Mouse (Mus musculus) heart, embryonic 15.5 days (tissue): ENCODE results near the gene Tifab. TPM values are rescaled to one million over a fixed set of nuclear protein-coding genes. Genes with fewer than 3 reads are reported as not detected.

Source experiments
- ATAC-seq: fragments of 200-750 bp; cut with Nextera tagmentation; replicated peaks from 2 replicates; pipeline ENCODE4 v1.8.0; 2017; ENCODE audit warnings: low read depth, moderate TSS enrichment; ENCODE audit not compliant: insufficient number of reproducible peaks, insufficient read depth, low FRiP score
- H3K27ac ChIP-seq: fragments of 300-500 bp; sonication (generic); 2 replicates; pipeline ENCODE4 v1.5.1; 2015; ENCODE audit warnings: mild to moderate bottlenecking, inconsistent platforms
- H3K27me3 ChIP-seq: fragments of 300-500 bp; sonication (generic); 2 replicates; pipeline ENCODE4 v1.6.1; 2015; ENCODE audit warnings: inconsistent platforms
- H3K36me3 ChIP-seq: fragments of 300-500 bp; sonication (generic); 2 replicates; pipeline ENCODE4 v1.6.1; 2015; ENCODE audit warnings: mild to moderate bottlenecking, inconsistent platforms
- H3K4me1 ChIP-seq: fragments of 300-500 bp; sonication (generic); replicated peaks from 2 replicates; pipeline ENCODE4 v1.6.1; 2015; ENCODE audit warnings: inconsistent platforms
- H3K4me2 ChIP-seq: fragments of 300-500 bp; sonication (generic); 2 replicates; pipeline ENCODE4 v1.6.1; 2015; ENCODE audit warnings: inconsistent platforms, mild to moderate bottlenecking, moderate library complexity
- H3K4me3 ChIP-seq: fragments of 300-500 bp; sonication (generic); 2 replicates; pipeline ENCODE4 v1.5.1; 2015; ENCODE audit warnings: mild to moderate bottlenecking, inconsistent platforms
- H3K9ac ChIP-seq: fragments of 300-500 bp; sonication (generic); 2 replicates; pipeline ENCODE4 v1.6.1; 2015; ENCODE audit warnings: mild to moderate bottlenecking, inconsistent platforms
- H3K9me3 ChIP-seq: fragments of 300-500 bp; sonication (generic); replicated peaks from 2 replicates; pipeline ENCODE4 v1.6.1; 2016; ENCODE audit warnings: inconsistent platforms
- WGBS: fragments of 180-500 bp; shearing (Covaris S2); methylation state at CpG from one replicate; pipeline ENCODE4 v1.1.7; 2015; ENCODE audit warnings: mixed read lengths; 5-methylcytosine and 5-hydroxymethylcytosine counted together
- polyA plus RNA-seq: library from polyadenylated mRNA; unstranded; fragments of >200 nt; fragmentation: Nextera tagmentation; extraction: Ambion mirVana; gene quantifications from 2 replicates; pipeline ENCODE4 v1.2.1, GENCODE M21; 2015

Gene Tifab
- polyA plus RNA-seq, 1 experiment from 2014 or later, result 1.3 TPM

DNA sequence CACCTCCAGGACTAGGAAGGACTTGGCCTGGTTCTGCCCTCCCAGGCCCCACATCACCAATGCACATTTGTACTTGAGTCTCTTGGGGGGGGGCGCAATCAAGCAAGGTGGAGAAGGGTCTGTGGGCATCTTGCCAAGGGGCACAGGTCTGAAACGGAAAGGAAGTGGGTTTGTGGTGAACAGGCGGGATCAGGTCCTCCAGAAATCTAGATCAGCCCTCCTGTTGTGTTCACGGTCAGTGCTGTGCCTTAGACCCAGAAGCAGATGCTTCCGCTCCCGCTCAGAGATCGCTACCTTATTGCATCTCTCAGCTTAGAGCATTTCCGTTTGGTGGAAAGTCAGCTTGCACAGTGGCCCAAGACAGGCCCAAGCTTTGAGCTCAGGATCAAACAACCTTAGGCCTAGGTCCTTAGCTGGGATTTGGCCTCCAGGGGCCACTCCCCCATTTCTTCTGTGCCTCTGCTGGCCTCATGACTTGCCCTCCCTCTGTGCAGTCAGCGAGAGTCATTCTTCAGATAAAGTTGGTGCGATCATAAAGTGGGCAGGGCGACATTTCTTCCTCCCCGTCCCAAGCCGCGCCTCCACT is 19.6 kb downstream of the Tifab start:
- whole genome bisulfite sequencing, result 41% methylated on average over 14 of the region's 14 CpGs
- Histone ChIP-seq H3K4me2 (peak overlapping the region; percentile 31), H3K9ac (no peak overlapping the region), H3K27ac (peak overlapping the region; percentile 48), H3K27me3 (no peaks in the 10 kb centered on the region), H3K36me3 (no peaks in the 10 kb centered on the region), H3K4me1 (peaks cover 45% of the 10 kb centered on the region), H3K9me3 (no peaks in the 10 kb centered on the region), H3K4me3 (no peak overlapping the region)
- peak; percentile 21; the same call in 1 of the 2 replicates for ATAC-seq

DNA sequence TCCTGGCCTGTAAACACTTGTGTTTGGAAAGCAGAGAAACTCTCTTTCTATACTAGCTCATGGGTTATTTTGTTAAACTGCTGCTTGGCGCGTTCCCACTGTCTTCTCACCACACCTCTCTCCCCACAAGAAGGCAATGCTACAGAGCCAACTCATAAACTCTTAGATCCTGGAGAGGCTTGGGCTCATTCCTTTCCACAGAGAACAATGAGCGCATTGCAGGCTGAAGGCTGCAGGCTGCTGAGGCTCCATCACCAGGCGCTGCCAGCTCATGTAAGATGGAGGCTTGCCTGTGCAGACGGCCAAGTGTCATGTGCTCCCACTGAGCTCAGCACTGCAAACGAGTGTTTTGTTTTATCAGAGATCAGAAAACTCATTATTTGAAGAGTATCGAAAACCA is 23.0 kb downstream of the Tifab start:
- no peak overlapping the region for H3K9ac ChIP-seq
- 64% methylated on average over 7 of the region's 7 CpGs for WGBS
- H3K4me1 ChIP-seq, result peaks cover 42% of the 10 kb centered on the region
- H3K36me3 ChIP-seq, result no peaks in the 10 kb centered on the region
- peak overlapping the region; percentile 92 for H3K27ac ChIP-seq
- H3K4me2 ChIP-seq, result no peak overlapping the region
- no peaks in the 10 kb centered on the region for H3K27me3 ChIP-seq
- ATAC-seq, result no peak
- H3K4me3 ChIP-seq, result no peak overlapping the region
- H3K9me3 ChIP-seq, result no peaks in the 10 kb centered on the region

DNA sequence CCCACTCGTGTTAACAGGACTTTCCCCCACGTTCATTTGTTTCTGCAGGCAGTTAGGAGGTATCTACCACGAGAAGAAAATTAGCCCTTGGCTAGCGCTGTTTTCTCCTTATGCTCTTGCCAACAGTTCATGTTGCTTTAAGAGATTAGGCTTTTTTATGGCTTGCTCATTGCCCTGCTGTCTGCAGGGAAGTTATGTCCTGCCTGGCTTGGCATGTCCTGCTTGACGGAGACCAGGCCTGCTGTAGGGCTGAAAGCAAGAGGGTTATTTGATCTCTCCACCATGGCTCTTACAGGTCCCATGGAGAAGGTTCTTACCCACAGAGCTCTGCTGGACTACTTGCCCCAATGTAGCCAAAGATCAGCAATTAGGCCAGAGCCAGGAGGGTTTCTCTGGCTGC is 23.6 kb downstream of the Tifab start:
- H3K4me3 ChIP-seq, result no peak overlapping the region
- no peaks in the 10 kb centered on the region for H3K9me3 ChIP-seq
- no peak overlapping the region for H3K4me2 ChIP-seq
- peak overlapping the region; percentile 92 for H3K27ac ChIP-seq
- ATAC-seq, result peak; percentile 83
- H3K9ac ChIP-seq, result no peak overlapping the region
- no peaks in the 10 kb centered on the region for H3K27me3 ChIP-seq
- H3K36me3 ChIP-seq, result no peaks in the 10 kb centered on the region
- 12% methylated on average over 5 of the region's 5 CpGs for WGBS
- H3K4me1 ChIP-seq, result peaks cover 38% of the 10 kb centered on the region

DNA sequence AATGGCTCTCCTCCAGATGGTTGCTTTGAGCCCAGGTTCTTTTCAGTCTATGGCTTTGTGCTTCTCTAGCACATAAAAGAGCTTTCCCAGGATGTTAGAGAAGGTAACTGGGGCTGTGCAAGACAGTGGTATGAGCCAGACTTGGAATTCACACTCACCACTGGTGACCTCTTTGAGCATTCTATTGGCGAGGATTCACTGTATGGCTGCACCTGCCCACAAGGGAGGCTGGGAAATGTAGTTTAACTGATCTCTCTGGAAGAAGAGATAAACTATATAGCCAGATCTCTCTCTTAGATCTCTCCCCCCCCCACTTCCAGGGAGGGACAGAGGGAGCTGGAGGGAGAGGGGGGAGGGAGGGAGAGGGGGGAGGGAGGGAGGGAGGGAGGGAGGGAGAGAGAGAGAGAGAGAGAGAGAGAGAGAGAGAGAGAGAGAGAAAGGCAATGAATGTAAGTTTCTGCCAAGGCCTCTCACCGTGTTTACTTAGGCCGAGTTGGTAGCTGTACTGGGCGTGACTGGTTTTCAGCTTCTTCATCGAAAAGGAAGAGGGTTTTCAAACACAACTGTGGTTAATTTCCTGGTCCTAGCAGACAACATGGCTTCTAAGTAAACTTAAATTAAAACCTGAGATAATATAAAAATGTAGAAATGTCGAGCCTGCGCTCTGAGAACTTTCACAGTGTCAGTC is 25.8 kb downstream of the Tifab start:
- no peaks in the 10 kb centered on the region for H3K9me3 ChIP-seq
- H3K4me1 ChIP-seq, result peaks cover 31% of the 10 kb centered on the region
- 56% methylated on average over 7 of the region's 7 CpGs for WGBS
- H3K4me2 ChIP-seq, result no peak overlapping the region
- no peak for ATAC-seq
- no peaks in the 10 kb centered on the region for H3K36me3 ChIP-seq
- H3K4me3 ChIP-seq, result no peak overlapping the region
- no peaks in the 10 kb centered on the region for H3K27me3 ChIP-seq
- H3K27ac ChIP-seq, result no peak overlapping the region
- H3K9ac ChIP-seq, result no peak overlapping the region

DNA sequence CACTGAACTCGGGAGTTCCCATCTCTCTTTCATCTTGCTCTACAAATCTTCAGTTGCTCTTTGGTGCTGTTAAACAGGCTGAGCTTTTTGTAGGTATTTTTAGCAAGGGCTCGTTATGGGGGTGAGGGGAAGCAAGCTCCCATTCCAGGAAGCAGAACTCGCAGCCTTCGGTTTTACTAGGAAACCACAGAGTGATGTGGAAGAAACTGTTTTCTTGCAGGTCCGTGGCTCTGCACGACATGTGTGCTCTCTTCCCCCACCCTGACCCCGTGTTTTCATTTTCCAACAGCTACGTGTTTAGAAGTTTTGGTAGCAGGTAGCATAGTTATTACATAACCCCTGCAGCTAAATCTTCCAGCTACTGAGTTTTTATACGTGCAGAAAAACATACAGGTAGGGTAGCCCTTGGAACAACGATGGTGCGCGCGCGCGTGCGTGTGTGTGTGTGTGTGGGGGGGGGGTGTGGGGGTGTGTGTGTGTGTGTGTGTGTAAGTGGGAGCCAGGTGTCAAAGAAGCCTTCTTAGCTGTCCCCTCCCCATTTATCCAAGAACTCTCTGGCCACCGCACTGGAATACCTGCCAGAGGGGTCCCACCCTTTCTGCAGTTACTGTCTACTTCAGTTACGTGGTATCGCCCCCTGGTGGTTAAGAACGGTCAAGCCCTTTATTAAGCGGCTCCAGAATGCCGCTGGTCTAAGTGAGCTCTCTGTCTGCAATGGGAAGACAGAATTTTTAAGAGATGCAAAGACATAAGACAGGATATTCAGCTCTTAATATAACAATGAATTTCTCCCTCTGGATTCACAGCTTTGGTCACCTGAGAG is 27.1 kb downstream of the Tifab start:
- no peak overlapping the region for H3K9ac ChIP-seq
- H3K27ac ChIP-seq, result peak overlapping the region; percentile 45
- peaks cover 31% of the 10 kb centered on the region for H3K4me1 ChIP-seq
- H3K36me3 ChIP-seq, result no peaks in the 10 kb centered on the region
- 38% methylated on average over 22 of the region's 22 CpGs for WGBS
- ATAC-seq, result 0 out of 2 replicates have a peak, but pooled peaks have one; percentile 26
- no peaks in the 10 kb centered on the region for H3K27me3 ChIP-seq
- peak overlapping the region; percentile 25 for H3K4me3 ChIP-seq
- H3K4me2 ChIP-seq, result peak overlapping the region; percentile 53
- no peaks in the 10 kb centered on the region for H3K9me3 ChIP-seq

DNA sequence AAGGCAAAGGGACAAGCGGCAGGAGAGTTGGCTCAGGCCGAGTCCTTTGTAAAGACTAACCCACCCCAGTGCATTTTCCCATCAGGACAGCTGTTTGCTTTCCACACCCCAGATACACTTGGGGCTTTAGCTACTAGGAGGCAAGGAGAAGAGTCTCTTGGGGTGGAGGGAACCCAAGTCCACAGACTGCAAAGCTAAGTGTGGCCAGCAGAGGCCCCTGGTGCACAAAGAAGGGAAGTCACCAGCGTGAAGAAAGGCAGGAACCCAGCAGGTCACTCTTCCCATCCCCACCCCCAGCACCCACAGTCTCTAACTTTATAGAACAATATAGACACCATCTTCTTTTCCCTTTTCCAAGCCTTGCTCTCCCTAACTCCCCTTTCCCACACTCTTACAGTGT is 33.2 kb downstream of the Tifab start:
- Histone ChIP-seq H3K4me2 (no peak overlapping the region), H3K4me1 (peaks cover 6% of the 10 kb centered on the region), H3K4me3 (no peak overlapping the region), H3K9me3 (no peaks in the 10 kb centered on the region), H3K27me3 (no peaks in the 10 kb centered on the region), H3K36me3 (no peaks in the 10 kb centered on the region), H3K9ac (no peak overlapping the region), H3K27ac (no peak overlapping the region)
- 38% methylated on average over 3 of the region's 3 CpGs for WGBS
- ATAC-seq, result no peak

DNA sequence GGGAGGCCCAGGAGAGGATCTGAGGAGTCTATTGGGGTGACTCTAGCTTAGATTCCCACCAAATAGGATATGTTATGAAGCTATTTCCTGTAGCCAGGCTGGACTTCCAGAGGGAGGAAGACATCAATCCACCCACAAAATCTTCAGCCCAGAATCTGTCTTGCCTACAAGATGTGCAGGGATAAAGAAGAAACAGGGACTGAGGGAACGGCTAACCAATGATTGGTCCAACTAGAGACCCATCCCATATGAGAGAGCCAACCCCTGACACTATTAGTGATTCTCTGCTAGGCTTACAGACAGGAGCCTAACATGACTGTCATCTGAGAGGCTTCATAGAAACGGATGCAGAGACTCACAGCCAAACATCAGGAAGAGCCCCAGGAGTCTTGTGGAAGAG is 34.7 kb downstream of the Tifab start:
- Histone ChIP-seq H3K9me3 (no peaks in the 10 kb centered on the region), H3K9ac (no peak overlapping the region), H3K36me3 (no peaks in the 10 kb centered on the region), H3K4me2 (no peak overlapping the region), H3K4me3 (no peak overlapping the region), H3K27me3 (no peaks in the 10 kb centered on the region), H3K4me1 (no peaks in the 10 kb centered on the region), H3K27ac (no peak overlapping the region)
- 48% methylated on average over 2 of the region's 2 CpGs for whole genome bisulfite sequencing
- ATAC-seq, result no peak

DNA sequence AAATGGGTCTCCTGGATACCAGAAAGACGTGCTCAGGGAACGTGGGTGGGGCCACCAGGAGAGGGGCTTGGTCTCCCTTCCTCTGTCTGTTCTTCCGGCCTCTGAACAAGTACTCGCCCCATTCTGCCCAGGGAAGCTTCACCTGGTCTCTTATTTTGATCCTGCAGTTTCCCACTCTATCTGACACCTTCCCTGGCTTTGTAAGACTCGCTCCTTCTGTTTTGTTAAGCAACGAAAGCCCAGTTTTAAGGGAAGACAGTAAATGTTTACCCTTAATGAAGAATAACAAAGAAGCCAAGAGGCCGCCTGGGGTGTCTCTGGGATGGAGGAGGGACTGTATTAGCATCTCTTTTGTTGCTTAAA is 35.6 kb downstream of the Tifab start:
- WGBS, result 42% methylated on average over 7 of the region's 7 CpGs
- Histone ChIP-seq H3K4me2 (no peak overlapping the region), H3K4me3 (no peak overlapping the region), H3K27ac (no peak overlapping the region), H3K4me1 (no peaks in the 10 kb centered on the region), H3K9ac (no peak overlapping the region), H3K9me3 (no peaks in the 10 kb centered on the region), H3K27me3 (no peaks in the 10 kb centered on the region), H3K36me3 (no peaks in the 10 kb centered on the region)
- ATAC-seq, result no peak

DNA sequence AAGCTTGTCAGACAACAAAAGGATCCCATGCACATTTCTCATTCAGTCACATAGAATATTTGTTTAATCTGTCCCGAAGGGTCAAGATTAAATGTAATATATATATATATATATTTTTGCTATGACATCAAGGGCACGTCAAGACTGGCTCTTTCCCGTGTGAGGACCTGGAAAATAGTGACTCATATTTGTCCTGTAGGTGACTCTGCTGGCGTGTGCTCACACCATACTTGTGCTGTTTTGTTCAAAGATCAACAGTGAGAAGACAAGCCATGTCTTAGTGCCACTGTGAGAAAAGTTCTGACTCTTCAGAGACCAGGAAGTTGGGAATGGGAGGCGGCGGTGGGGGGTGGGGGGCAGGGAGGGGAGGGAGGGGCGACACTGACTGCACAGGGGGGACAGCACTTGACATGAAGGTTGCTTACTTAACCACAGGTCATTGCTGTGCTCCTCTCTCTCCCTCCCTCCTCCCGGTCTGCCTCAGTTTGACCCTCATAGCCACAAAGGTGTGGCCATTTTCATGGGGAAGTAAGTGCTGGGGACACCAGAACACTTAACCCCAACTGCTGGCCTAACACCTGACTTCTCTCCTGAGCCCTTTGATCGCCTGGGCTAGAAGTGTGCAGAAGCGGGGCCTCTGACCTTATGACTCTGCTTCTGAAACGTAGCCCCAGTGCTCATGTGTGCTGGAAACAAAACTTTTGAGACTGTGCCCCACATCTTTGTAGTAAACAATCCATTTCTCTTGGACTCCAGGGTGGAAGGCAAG is 36.1 kb downstream of the Tifab start:
- Histone ChIP-seq H3K36me3 (no peaks in the 10 kb centered on the region), H3K4me3 (no peak overlapping the region), H3K9me3 (no peaks in the 10 kb centered on the region), H3K4me2 (no peak overlapping the region), H3K9ac (no peak overlapping the region), H3K27me3 (no peaks in the 10 kb centered on the region), H3K4me1 (no peaks in the 10 kb centered on the region), H3K27ac (no peak overlapping the region)
- no peak for ATAC-seq
- WGBS, result 31% methylated on average over 11 of the region's 11 CpGs

DNA sequence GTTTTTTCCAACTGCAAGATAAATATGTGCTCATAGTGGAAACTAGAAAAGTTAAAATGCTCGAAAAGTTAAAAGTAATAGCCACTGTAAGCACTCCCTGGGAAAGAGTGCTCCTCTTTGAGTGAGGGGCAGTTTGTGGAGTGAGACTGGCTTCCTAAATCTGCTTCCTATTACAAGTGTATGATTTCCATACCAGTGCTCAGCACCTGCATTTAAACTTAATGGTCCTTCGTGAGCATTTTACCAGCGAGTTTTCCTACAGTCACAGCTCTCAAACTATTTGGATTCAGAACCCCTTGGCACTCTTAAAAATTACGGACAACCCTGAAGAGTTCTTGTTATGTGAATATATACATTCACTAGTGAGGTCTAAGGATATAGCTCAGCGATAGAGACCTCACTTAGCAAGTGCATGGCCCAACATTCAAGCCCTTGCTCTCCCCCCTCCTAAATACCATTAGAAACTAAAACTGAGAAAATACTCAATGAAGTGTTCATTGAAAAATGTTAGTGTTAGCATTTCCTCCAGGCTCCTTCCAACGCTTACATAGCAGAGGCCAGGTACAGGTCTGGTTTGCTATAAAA is 39.4 kb downstream of the Tifab start:
- no peak overlapping the region for H3K4me3 ChIP-seq
- no peak overlapping the region for H3K27ac ChIP-seq
- no peaks in the 10 kb centered on the region for H3K27me3 ChIP-seq
- no peaks in the 10 kb centered on the region for H3K36me3 ChIP-seq
- 59% methylated on average over 6 of the region's 6 CpGs for WGBS
- H3K9ac ChIP-seq, result no peak overlapping the region
- H3K9me3 ChIP-seq, result no peaks in the 10 kb centered on the region
- peaks cover 9% of the 10 kb centered on the region for H3K4me1 ChIP-seq
- H3K4me2 ChIP-seq, result no peak overlapping the region
- ATAC-seq, result no peak

DNA sequence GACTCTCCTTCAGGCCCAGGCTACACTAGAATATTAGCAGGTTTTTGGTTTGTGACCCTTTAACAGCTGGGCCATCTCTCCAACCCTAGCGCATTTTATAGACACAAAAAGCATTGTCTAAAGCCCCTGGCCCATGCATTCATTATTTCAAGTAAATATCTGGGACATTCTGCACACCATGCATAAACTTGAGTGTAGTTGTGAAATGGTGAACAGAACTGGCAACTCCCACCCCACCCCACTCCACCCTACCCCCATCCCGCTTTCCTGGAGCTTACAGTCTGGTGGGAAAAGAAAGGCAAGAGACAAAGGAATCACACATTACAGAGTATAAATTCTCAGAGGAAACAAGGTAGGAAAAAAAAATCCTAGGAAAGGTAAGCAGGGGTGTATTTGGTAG is 42.5 kb downstream of the Tifab start, which contains the start of gene H2afy:
Gene H2afy, minus strand, starts transcription at position 162 of the 400 bp plus-strand sequence.
- H3K36me3 ChIP-seq, result no peaks in the 10 kb centered on the region
- no peaks in the 10 kb centered on the region for H3K27me3 ChIP-seq
- peaks cover 34% of the 10 kb centered on the region for H3K4me1 ChIP-seq
- peak within 1 kb of the TSS; percentile 89 for H3K4me2 ChIP-seq
- H3K4me3 ChIP-seq, result peak within 1 kb of the TSS; percentile 100
- WGBS, result 87% methylated on average over 2 of the region's 2 CpGs
- ATAC-seq, result no peak
- H3K27ac ChIP-seq, result peak within 1 kb of the TSS; percentile 89
- H3K9ac ChIP-seq, result peak within 1 kb of the TSS; percentile 99
- no peaks in the 10 kb centered on the region for H3K9me3 ChIP-seq
